Mouse (Mus musculus): ENCODE data around the gene Fyco1.
"Not testable (repeated sequence)": the region's sequence is repeated elsewhere in the genome, so short reads cannot be mapped to it uniquely, and the experiment has no call there.

Fyco1 gene

GRCm38 (mm10) chr9:123749687-123750086 lies 102.0 kb downstream of the Fyco1 start:
- not testable (repeated sequence) for DNase-seq (ENCODE audit: low spot score in 2 of 2)

DNA sequence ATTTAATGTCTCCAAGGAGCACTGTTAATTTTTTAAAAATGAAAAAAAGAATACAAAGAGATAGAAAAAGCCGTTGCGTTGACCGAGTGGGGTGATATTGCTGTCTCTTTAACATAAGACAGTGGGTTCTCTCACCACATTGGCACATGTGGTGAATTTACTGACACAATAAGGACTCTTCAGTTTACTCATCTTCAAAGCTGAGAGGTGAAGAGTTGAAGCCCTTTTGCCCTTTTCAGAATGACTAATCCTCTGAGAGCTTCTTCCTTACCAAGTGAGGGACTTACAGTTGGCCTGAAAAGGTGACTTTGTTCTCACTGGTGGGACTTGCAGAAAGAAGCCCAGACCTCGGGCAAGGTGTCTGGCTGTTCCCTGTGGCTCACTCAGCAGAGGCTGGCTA lies 110.9 kb downstream of the Fyco1 start:
- no peak for DNase-seq (ENCODE audit: low spot score in 2 of 2)

Data from spleen, postnatal 10 days (tissue).